ENCODE assay signal across 10 mouse cellular contexts in genomic region chr5:138997171-138997788, GRCm38 (mm10). TPM values are rescaled to one million over a fixed set of nuclear protein-coding genes. Genes with fewer than 3 reads are reported as not detected.
DNase-seq lines count a peak whose midpoint lies in the region; ATAC-seq and TF ChIP-seq lines count a peak whose summit lies in the region.
"Had no signal": no experiment of that assay in that cellular context is flagged by ENCODE, and none has a peak within 500 bp of the region (broad histone marks: within the 10 kb centered on the region; RNA-seq: fewer than 3 reads in every experiment).

TSS of gene Pdgfa (minus strand) at chr5:138997370.

- no peak for TF ChIP-seq CTCF in left cerebral cortex, adult 2 months (IDR thresholded peaks at IDR 0.05)

- no peaks in the 10 kb centered on the region for H3K36me3 ChIP-seq in forebrain, embryonic 10.5 days (replicated peaks)
- no peaks in the 10 kb centered on the region for H3K36me3 ChIP-seq in heart, embryonic 15.5 days
- H3K36me3 ChIP-seq in liver, embryonic 13.5 days = no peaks in the 10 kb centered on the region
- H3K36me3 ChIP-seq in myocyte (ENCODE audit: control insufficient read depth, insufficient read depth) = no peaks in the 10 kb centered on the region
- H3K36me3 ChIP-seq: G1E had no signal

- peak within 1 kb of the TSS; percentile 95 for H3K9ac ChIP-seq in heart, embryonic 15.5 days
- no peak within 1 kb of the TSS for H3K9ac ChIP-seq in liver, embryonic 13.5 days

- TF ChIP-seq POLR2A in myocyte (IDR thresholded peaks at IDR 0.05; ENCODE audit: insufficient read length, low read depth) = no peak

- H3K9me3 ChIP-seq in forebrain, embryonic 10.5 days = peaks cover 8% of the 10 kb centered on the region; the same call in 1 of the 2 replicates
- no peaks in the 10 kb centered on the region for H3K9me3 ChIP-seq in heart, embryonic 15.5 days (replicated peaks)
- H3K9me3 ChIP-seq in liver, embryonic 13.5 days (replicated peaks) = no peaks in the 10 kb centered on the region

- DNase-seq in left cerebral cortex, adult 2 months (ENCODE audit: extremely low spot score in 1 of 2, low spot score in 2 of 2) = peak; percentile 54 to 61
- DNase-seq in left cerebral cortex, adult 9 months (ENCODE audit: low spot score in 2 of 2) = no peak
- DNase-seq in forebrain, embryonic 10.5 days (ENCODE audit: extremely low spot score, low spot score) = peak; percentile 83
- peak; percentile 85 for DNase-seq in kidney, postnatal 10 days
- no peak for DNase-seq in liver, embryonic 13.5 days
- DNase-seq in testis, postnatal 14 days (ENCODE audit: low spot score) = peak; percentile 67

- peak; percentile 57 for ATAC-seq in heart, embryonic 15.5 days (replicated peaks; ENCODE audit: insufficient number of reproducible peaks, insufficient read depth, low FRiP score, low read depth)
- no peak for ATAC-seq in liver, embryonic 13.5 days (ENCODE audit: low read depth)

- H3ac ChIP-seq in myocyte (ENCODE audit: control insufficient read depth, insufficient read length) = no peak within 1 kb of the TSS

- peak within 1 kb of the TSS; percentile 91 for H3K27ac ChIP-seq in left cerebral cortex, adult 2 months
- peak within 1 kb of the TSS; percentile 84 for H3K27ac ChIP-seq in forebrain, embryonic 10.5 days
- peak within 1 kb of the TSS; percentile 98 for H3K27ac ChIP-seq in heart, embryonic 15.5 days
- no peak within 1 kb of the TSS for H3K27ac ChIP-seq in liver, embryonic 13.5 days

- H3K4me3 ChIP-seq in left cerebral cortex, adult 2 months = peak within 1 kb of the TSS; percentile 94
- H3K4me3 ChIP-seq in forebrain, embryonic 10.5 days = peak within 1 kb of the TSS; percentile 75
- peak within 1 kb of the TSS; percentile 88 for H3K4me3 ChIP-seq in heart, embryonic 15.5 days
- peak within 1 kb of the TSS; percentile 58 for H3K4me3 ChIP-seq in liver, embryonic 13.5 days (replicated peaks)
- H3K4me3 ChIP-seq in myocyte = peak within 1 kb of the TSS; percentile 92

- H3K4me1 ChIP-seq in forebrain, embryonic 10.5 days = peaks cover 70% of the 10 kb centered on the region
- H3K4me1 ChIP-seq in heart, embryonic 15.5 days (replicated peaks) = peaks cover 61% of the 10 kb centered on the region
- H3K4me1 ChIP-seq in liver, embryonic 13.5 days (replicated peaks) = peaks cover 37% of the 10 kb centered on the region

- 1% methylated on average over 48 of the region's 48 CpGs for WGBS in forebrain, embryonic 10.5 days
- WGBS in heart, embryonic 15.5 days = 4% methylated on average over 48 of the region's 48 CpGs
- WGBS in liver, embryonic 13.5 days (ENCODE audit: insufficient replicate concordance) = 1% methylated on average over 48 of the region's 48 CpGs

- H3K4me2 ChIP-seq in heart, embryonic 15.5 days = peak within 1 kb of the TSS; percentile 79
- peak within 1 kb of the TSS; percentile 69 for H3K4me2 ChIP-seq in liver, embryonic 13.5 days
- peak within 1 kb of the TSS; percentile 60 for H3K4me2 ChIP-seq in myocyte (ENCODE audit: low read depth)

- H3K27me3 ChIP-seq in forebrain, embryonic 10.5 days (ENCODE audit: poor library complexity, severe bottlenecking) = peaks cover 88% of the 10 kb centered on the region
- peaks cover 52% of the 10 kb centered on the region for H3K27me3 ChIP-seq in heart, embryonic 15.5 days
- peaks cover 98% of the 10 kb centered on the region for H3K27me3 ChIP-seq in liver, embryonic 13.5 days
- no peaks in the 10 kb centered on the region for H3K27me3 ChIP-seq in myocyte (ENCODE audit: control insufficient read depth, insufficient read depth, insufficient read length)

- peaks cover 16% of the 10 kb centered on the region for H3K79me2 ChIP-seq in myocyte (ENCODE audit: control insufficient read depth, insufficient read depth)

- intact Hi-C loops in left cerebral cortex, adult 2 months (cut with DNase I) = loop anchor here (2.0 to 5.0 kb wide), 2 partner anchors 140 to 180 kb away; no protein-coding TSS in a partner anchor

TF ChIP-seq in myocyte, 11 proteins besides CTCF, POLR2A, EP300 and RAD21:
- TF ChIP-seq POLR2AphosphoS2 (IDR thresholded peaks at IDR 0.05; ENCODE audit: insufficient read length, low read depth) (peak; percentile 9), MYOD1 (IDR thresholded peaks at IDR 0.05; ENCODE audit: control insufficient read depth in 1 of 3, insufficient read length in 2 of 3, low read depth in 2 of 3) (no peak), TCF12 (IDR thresholded peaks at IDR 0.05; ENCODE audit: insufficient read depth, poor library complexity, severe bottlenecking) (no peak), MAX (IDR thresholded peaks at IDR 0.05; ENCODE audit: low read depth) (no peak), MYOG (IDR thresholded peaks at IDR 0.05; ENCODE audit: control insufficient read depth in 1 of 3, insufficient read depth in 1 of 3, insufficient read length in 2 of 3, low read depth in 2 of 3) (peak in 1 of 3 experiments; percentile 13), REST (IDR thresholded peaks at IDR 0.05; ENCODE audit: insufficient read depth, insufficient read length) (no peak)

RNA-seq across cellular contexts. Expression of gene Pdgfa, which starts in this region (rescaled TPM):
- 10 to 100 TPM; 52.1 to 53.0 TPM for total RNA-seq in left cerebral cortex, adult 2 months (2021)
- 12.3 and 14.3 TPM in 2 replicates for polyA plus RNA-seq in forebrain, embryonic 10.5 days (2016; fragmentation: Nextera tagmentation; extraction: Ambion mirVana)
- polyA plus RNA-seq in heart, embryonic 15.5 days (2015; fragmentation: Nextera tagmentation; extraction: Ambion mirVana) = 46.0 and 51.1 TPM in 2 replicates
- polyA plus RNA-seq in liver, embryonic 13.5 days (2015; fragmentation: Nextera tagmentation; extraction: Ambion mirVana) = 2.2 and 2.3 TPM in 2 replicates
- 43.7 TPM for polyA plus RNA-seq in myocyte (2012; fragmentation: generic; extraction: Trizol)
- total RNA-seq: G1E; neutrophil, adult 5-6 weeks had no signal
- polyA plus RNA-seq: G1E had no signal

Comparison
In these comparisons a context has a peak if more than half of its experiments do, and no peak if none do; other contexts are left out.
1. DNase-seq: peak in left cerebral cortex, adult 2 months (2 of 2), forebrain, embryonic 10.5 days (single experiment), kidney, postnatal 10 days (single experiment) and testis, postnatal 14 days (single experiment); none in left cerebral cortex, adult 9 months (0 of 2) and liver, embryonic 13.5 days (single experiment).
2. Peak in every context shown above with its lines, with median percentiles within 50 percentile points of each other: H3K4me3 ChIP-seq and H3K4me2 ChIP-seq.